Mouse (Mus musculus) c-Kit-positive CD71-positive TER-119-negative erythroid progenitor cells, embryonic 14.5 days (primary cell): Measurements from ENCODE around the gene Il17rb.

Experiments used
- DNase-seq: peaks from one replicate; pipeline ENCODE4 v3.0.0-alpha.2; 2013; ENCODE audit warnings: low read depth

The Il17rb gene

GRCm38 (mm10) chr14:30008733-30009575 is at the start of gene Il17rb, which contains the start of gene Chdh:
Gene Il17rb, minus strand, starts transcription at chr14:30008896.
Gene Chdh, plus strand, starts transcription at chr14:30009023.
- no peak for DNase-seq

GRCm38 (mm10) chr14:30056031-30056766 is 47.5 kb upstream of the Il17rb start:
- no peak for DNase-seq

- DNase-seq, result no peak
Measured at GRCm38 (mm10) chr14:30054922-30055321, 46.2 kb upstream of the Il17rb start.

- no peak for DNase-seq
Measured at GRCm38 (mm10) chr14:30050280-30050679, 41.6 kb upstream of the Il17rb start.

GRCm38 (mm10) chr14:30048049-30048448 is 39.4 kb upstream of the Il17rb start:
- DNase-seq, result no peak

- DNase-seq, result no peak
Measured at GRCm38 (mm10) chr14:30046976-30047375, 38.3 kb upstream of the Il17rb start.

- DNase-seq, result no peak
Measured at GRCm38 (mm10) chr14:30045704-30046220, 37.1 kb upstream of the Il17rb start.

GRCm38 (mm10) chr14:30045239-30045638 is 36.5 kb upstream of the Il17rb start:
- no peak for DNase-seq

GRCm38 (mm10) chr14:30043356-30043940 is 34.8 kb upstream of the Il17rb start:
- DNase-seq, result no peak

- DNase-seq, result no peak
Measured at GRCm38 (mm10) chr14:30041836-30042235, 33.1 kb upstream of the Il17rb start.

- no peak for DNase-seq
Measured at GRCm38 (mm10) chr14:30039413-30039812, 30.7 kb upstream of the Il17rb start.

GRCm38 (mm10) chr14:30038431-30038830 is 29.7 kb upstream of the Il17rb start:
- no peak for DNase-seq

- no peak for DNase-seq
Measured at GRCm38 (mm10) chr14:30033405-30033804, 24.7 kb upstream of the Il17rb start.

- peak; percentile 17 for DNase-seq
Measured at GRCm38 (mm10) chr14:30027378-30027777, 18.7 kb upstream of the Il17rb start.

GRCm38 (mm10) chr14:30024387-30024786 is 15.7 kb upstream of the Il17rb start:
- DNase-seq, result no peak

GRCm38 (mm10) chr14:30022471-30022870 is 13.8 kb upstream of the Il17rb start:
- DNase-seq, result no peak

GRCm38 (mm10) chr14:30019792-30020575 is 11.3 kb upstream of the Il17rb start:
- DNase-seq, result no peak

- no peak for DNase-seq
Measured at GRCm38 (mm10) chr14:30019375-30019774, 10.7 kb upstream of the Il17rb start.

GRCm38 (mm10) chr14:30018846-30019245 is 10.2 kb upstream of the Il17rb start:
- DNase-seq, result no peak

- no peak for DNase-seq
Measured at GRCm38 (mm10) chr14:30018463-30018801, 9.7 kb upstream of the Il17rb start.

- DNase-seq, result no peak
Measured at GRCm38 (mm10) chr14:30017794-30018462, 9.2 kb upstream of the Il17rb start.
